Mouse (Mus musculus) small intestine, adult 2 months (tissue): ENCODE measurements around the gene Zfp445. TPM values are rescaled to one million over a fixed set of nuclear protein-coding genes. Genes with fewer than 3 reads are reported as not detected.

Experiments
- H3K27ac ChIP-seq: fragments of 200-500 bp; 2 replicates; pipeline ENCODE4 v1.5.1; 2012; ENCODE audit warnings: low read depth, low read length, control low read depth, inconsistent platforms; ENCODE audit not compliant: insufficient read depth
- H3K27me3 ChIP-seq: fragments of 200-500 bp; 2 replicates; pipeline ENCODE4 v1.6.1; 2012; ENCODE audit warnings: mild to moderate bottlenecking, moderate library complexity, low read length, inconsistent platforms; ENCODE audit not compliant: control insufficient read depth, insufficient read depth
- H3K36me3 ChIP-seq: fragments of 200-500 bp; 2 replicates; pipeline ENCODE4 v1.6.1; 2012; ENCODE audit warnings: mild to moderate bottlenecking, low read length, control low read depth, inconsistent platforms; ENCODE audit not compliant: control insufficient read depth, insufficient read depth
- H3K4me1 ChIP-seq: fragments of 200-500 bp; 2 replicates; pipeline ENCODE4 v1.6.1; 2012; ENCODE audit warnings: low read length, inconsistent platforms, mixed read lengths; ENCODE audit not compliant: control insufficient read depth, insufficient read depth, insufficient read length
- H3K4me3 ChIP-seq: fragments of 200-500 bp; 2 replicates; pipeline ENCODE4 v1.5.1; 2012; ENCODE audit warnings: low read depth, mild to moderate bottlenecking, control low read depth, inconsistent platforms, low read length, moderate library complexity
- CTCF ChIP-seq: fragments of 200-500 bp; IDR thresholded peaks from 2 replicates; pipeline ENCODE4 v1.5.1; 2012; ENCODE audit warnings: low read depth, mild to moderate bottlenecking, control low read depth, inconsistent platforms, low read length, moderate library complexity, mixed read lengths; ENCODE audit not compliant: insufficient replicate concordance, insufficient read length; ENCODE audit errors: extremely low read depth
- POLR2A ChIP-seq: fragments of 200-500 bp; IDR thresholded peaks from 2 replicates; pipeline ENCODE4 v1.6.1; 2012; ENCODE audit warnings: low read depth, mild to moderate bottlenecking, control low read depth, inconsistent platforms, low read length, moderate library complexity
- WGBS: fragments of 180-500 bp; shearing (Covaris S2); methylation state at CpG from one replicate; pipeline ENCODE4 v1.1.7; 2018; 5-methylcytosine and 5-hydroxymethylcytosine counted together
- polyA plus RNA-seq: library from polyadenylated mRNA; depleted of rRNA; stranded (reverse); fragments of >200 nt; gene quantifications from 2 replicates; pipeline ENCODE4 v1.2.3, GENCODE M21; 2012

Zfp445 gene
- polyA plus RNA-seq, 1 experiment, result 9.2 TPM

GRCm38 (mm10) chr9:122874653-122875052 lies 8.8 kb upstream of the Zfp445 start:
- no peak for TF ChIP-seq POLR2A
- no peak for TF ChIP-seq CTCF
- no peaks in the 10 kb centered on the region for H3K4me1 ChIP-seq
- WGBS, result 26% methylated on average over 1 of the region's 1 CpGs
- no peak overlapping the region for H3K27ac ChIP-seq
- H3K4me3 ChIP-seq, result no peak overlapping the region
- no peaks in the 10 kb centered on the region for H3K27me3 ChIP-seq
- no peaks in the 10 kb centered on the region for H3K36me3 ChIP-seq

- TF ChIP-seq CTCF (no peak), POLR2A (no peak)
- no peaks in the 10 kb centered on the region for H3K27me3 ChIP-seq
- no peak overlapping the region for H3K27ac ChIP-seq
- no peak overlapping the region for H3K4me3 ChIP-seq
- H3K36me3 ChIP-seq, result no peaks in the 10 kb centered on the region
- no peaks in the 10 kb centered on the region for H3K4me1 ChIP-seq
- 84% methylated on average over 4 of the region's 4 CpGs for WGBS
These were observed 6.8 kb upstream of the Zfp445 start for GRCm38 (mm10) chr9:122872595-122872994.

- Histone ChIP-seq H3K36me3 (peaks cover 8% of the 10 kb centered on the region), H3K4me3 (peak overlapping the region; percentile 99), H3K27ac (no peak overlapping the region), H3K4me1 (peaks cover 2% of the 10 kb centered on the region; the same call in 1 of the 2 replicates), H3K27me3 (no peaks in the 10 kb centered on the region)
- TF ChIP-seq POLR2A (no peak), CTCF (no peak)
- WGBS, result 44% methylated on average over 4 of the region's 4 CpGs
These were observed 386 bp upstream of the Zfp445 start for GRCm38 (mm10) chr9:122866192-122866591.

- Histone ChIP-seq H3K27me3 (no peaks in the 10 kb centered on the region), H3K36me3 (peaks cover 22% of the 10 kb centered on the region), H3K27ac (no peak overlapping the region), H3K4me1 (peaks cover 2% of the 10 kb centered on the region; the same call in 1 of the 2 replicates), H3K4me3 (no peak overlapping the region)
- TF ChIP-seq CTCF, result no peak
- no peak for TF ChIP-seq POLR2A
- 30% methylated on average over 3 of the region's 3 CpGs for WGBS
These were observed 958 bp downstream of the Zfp445 start for GRCm38 (mm10) chr9:122864848-122865247.

GRCm38 (mm10) chr9:122863731-122864130 lies 2.1 kb downstream of the Zfp445 start:
- WGBS, result 37% methylated on average over 2 of the region's 2 CpGs
- TF ChIP-seq CTCF (no peak), POLR2A (no peak)
- peaks cover 2% of the 10 kb centered on the region; the same call in 1 of the 2 replicates for H3K4me1 ChIP-seq
- H3K27me3 ChIP-seq, result no peaks in the 10 kb centered on the region
- H3K27ac ChIP-seq, result no peak overlapping the region
- H3K4me3 ChIP-seq, result no peak overlapping the region
- H3K36me3 ChIP-seq, result peaks cover 31% of the 10 kb centered on the region

GRCm38 (mm10) chr9:122860752-122861151 lies 5.1 kb downstream of the Zfp445 start:
- Histone ChIP-seq H3K27me3 (no peaks in the 10 kb centered on the region), H3K36me3 (peaks cover 58% of the 10 kb centered on the region), H3K27ac (no peak overlapping the region), H3K4me3 (no peak overlapping the region), H3K4me1 (peaks cover 2% of the 10 kb centered on the region; the same call in 1 of the 2 replicates)
- TF ChIP-seq POLR2A (no peak), CTCF (no peak)

GRCm38 (mm10) chr9:122856716-122857115 lies 9.1 kb downstream of the Zfp445 start:
- Histone ChIP-seq H3K4me3 (no peak overlapping the region), H3K4me1 (no peaks in the 10 kb centered on the region), H3K36me3 (peaks cover 89% of the 10 kb centered on the region), H3K27ac (no peak overlapping the region), H3K27me3 (no peaks in the 10 kb centered on the region)
- TF ChIP-seq POLR2A (no peak), CTCF (no peak)
- WGBS, result 97% methylated on average over 3 of the region's 3 CpGs
